Mouse (Mus musculus): ENCODE results near the gene Pias4.

GRCm38 (mm10) chr10:81204137-81204536 is 36.4 kb upstream of the Pias4 start:
- no peak for TF ChIP-seq POLR2A (IDR thresholded peaks at IDR 0.05; ENCODE audit: control insufficient read depth, extremely low read depth, insufficient read depth, low read length, poor library complexity)
- no peak for TF ChIP-seq CTCF (IDR thresholded peaks at IDR 0.05; ENCODE audit: borderline replicate concordance, control insufficient read depth, extremely low read depth, insufficient read depth, low read length, poor library complexity)
